Mouse (Mus musculus) lung, postnatal 25 days (tissue): ENCODE data around the gene Pdcl3.
A peak's percentile ranks its signal among the peaks of the same experiment; 100 is the strongest.
"Not testable (repeated sequence)": the region's sequence is repeated elsewhere in the genome, so short reads cannot be mapped to it uniquely, and the experiment has no call there.

ENCODE experiments used
- DNase-seq: peaks from one replicate; pipeline ENCODE4 v3.0.0; 2022; ENCODE audit warnings: low spot score

Pdcl3 gene

GRCm38 (mm10) chr1:39025142-39025541, 39.7 kb downstream of the Pdcl3 start:
- peak; percentile 22 for DNase-seq

GRCm38 (mm10) chr1:39025840-39026239, 40.4 kb downstream of the Pdcl3 start:
- DNase-seq, result no peak

- DNase-seq, result no peak
Observed at GRCm38 (mm10) chr1:39029176-39029575, 43.8 kb downstream of the Pdcl3 start.

GRCm38 (mm10) chr1:39030108-39030507, 44.7 kb downstream of the Pdcl3 start:
- no peak for DNase-seq

GRCm38 (mm10) chr1:39035817-39036216, 50.4 kb downstream of the Pdcl3 start:
- no peak for DNase-seq

GRCm38 (mm10) chr1:39042188-39042587, 56.8 kb downstream of the Pdcl3 start:
- no peak for DNase-seq

- DNase-seq, result not testable (repeated sequence)
Observed at GRCm38 (mm10) chr1:39044442-39044841, 59.0 kb downstream of the Pdcl3 start.

- DNase-seq, result no peak
Observed at GRCm38 (mm10) chr1:39046689-39047088, 61.3 kb downstream of the Pdcl3 start.
